Mouse (Mus musculus) heart, embryonic 10.5 days (tissue): ENCODE results near the gene Gse1. TPM values are rescaled to one million over a fixed set of nuclear protein-coding genes. Genes with fewer than 3 reads are reported as not detected.

Experiments used
- DNase-seq: peaks from one replicate; pipeline ENCODE4 v3.0.0-alpha.2; 2017; ENCODE audit warnings: low spot score
- H3K27ac ChIP-seq: fragments of 300-500 bp; sonication (generic); 2 replicates; pipeline ENCODE4 v1.5.1; 2016; ENCODE audit warnings: mild to moderate bottlenecking
- H3K27me3 ChIP-seq: fragments of 300-500 bp; sonication (generic); 2 replicates; pipeline ENCODE4 v1.6.1; 2016; ENCODE audit warnings: mild to moderate bottlenecking; ENCODE audit not compliant: poor library complexity, insufficient read depth, severe bottlenecking
- H3K36me3 ChIP-seq: fragments of 300-500 bp; sonication (generic); 2 replicates; pipeline ENCODE4 v1.6.1; 2016; ENCODE audit warnings: mild to moderate bottlenecking, moderate library complexity
- H3K4me1 ChIP-seq: fragments of 300-500 bp; sonication (generic); 2 replicates; pipeline ENCODE4 v1.6.1; 2016; ENCODE audit warnings: mild to moderate bottlenecking
- H3K4me3 ChIP-seq: fragments of 300-500 bp; sonication (generic); 2 replicates; pipeline ENCODE4 v1.5.1; 2016; ENCODE audit warnings: mild to moderate bottlenecking, moderate library complexity
- H3K9me3 ChIP-seq: fragments of 300-500 bp; sonication (generic); 2 replicates; pipeline ENCODE4 v1.6.1; 2016; ENCODE audit warnings: mild to moderate bottlenecking, moderate library complexity
- WGBS: fragments of 180-500 bp; shearing (Covaris S2); methylation state at CpG from one replicate; pipeline ENCODE4 v1.1.7; 2016; 5-methylcytosine and 5-hydroxymethylcytosine counted together
- polyA plus RNA-seq: library from polyadenylated mRNA; unstranded; fragments of >200 nt; fragmentation: Nextera tagmentation; extraction: Ambion mirVana; gene quantifications from 2 replicates; pipeline ENCODE4 v1.2.1, GENCODE M21; 2016

Gene Gse1
- polyA plus RNA-seq, 1 experiment from 2014 or later = 13.7 TPM

- Histone ChIP-seq H3K4me1 (peaks cover 91% of the 10 kb centered on the region), H3K4me3 (no peak overlapping the region; the same call in 1 of the 2 replicates), H3K9me3 (no peaks in the 10 kb centered on the region), H3K36me3 (no peaks in the 10 kb centered on the region), H3K27ac (peak overlapping the region; percentile 87), H3K27me3 (peaks cover 5% of the 10 kb centered on the region; the same call in 1 of the 2 replicates)
- 38% methylated on average over 21 of the region's 21 CpGs for WGBS
- peak; percentile 93 for DNase-seq
Measured at GRCm38 (mm10) chr8:120288122-120288908, 60.1 kb downstream of the Gse1 start.

- 73% methylated on average over 7 of the region's 7 CpGs for WGBS
- Histone ChIP-seq H3K27me3 (no peaks in the 10 kb centered on the region), H3K4me3 (no peak overlapping the region), H3K4me1 (peaks cover 91% of the 10 kb centered on the region), H3K27ac (peak overlapping the region; percentile 87), H3K9me3 (no peaks in the 10 kb centered on the region), H3K36me3 (no peaks in the 10 kb centered on the region)
- DNase-seq = no peak
Measured at GRCm38 (mm10) chr8:120289191-120289590, 60.9 kb downstream of the Gse1 start.

GRCm38 (mm10) chr8:120289698-120290181 lies 61.5 kb downstream of the Gse1 start:
- Histone ChIP-seq H3K9me3 (no peaks in the 10 kb centered on the region), H3K4me1 (peaks cover 91% of the 10 kb centered on the region), H3K27ac (peak overlapping the region; percentile 87), H3K27me3 (no peaks in the 10 kb centered on the region), H3K4me3 (0 out of 2 replicates have a peak overlapping the region, but pooled peaks have one; percentile 25), H3K36me3 (no peaks in the 10 kb centered on the region)
- peak; percentile 92 for DNase-seq
- 18% methylated on average over 10 of the region's 10 CpGs for WGBS

GRCm38 (mm10) chr8:120290614-120291013 lies 62.4 kb downstream of the Gse1 start:
- DNase-seq = no peak
- Histone ChIP-seq H3K4me3 (no peak overlapping the region), H3K27ac (peak overlapping the region; percentile 87), H3K36me3 (no peaks in the 10 kb centered on the region), H3K9me3 (no peaks in the 10 kb centered on the region), H3K27me3 (no peaks in the 10 kb centered on the region), H3K4me1 (peaks cover 91% of the 10 kb centered on the region)
- 69% methylated on average over 15 of the region's 15 CpGs for WGBS

- H3K4me1 ChIP-seq = peaks cover 91% of the 10 kb centered on the region
- peak overlapping the region; percentile 87 for H3K27ac ChIP-seq
- H3K4me3 ChIP-seq = peak overlapping the region; percentile 24; the same call in 1 of the 2 replicates
- no peaks in the 10 kb centered on the region for H3K36me3 ChIP-seq
- no peak for DNase-seq
- H3K27me3 ChIP-seq = no peaks in the 10 kb centered on the region
- H3K9me3 ChIP-seq = no peaks in the 10 kb centered on the region
- 83% methylated on average over 9 of the region's 9 CpGs for WGBS
Measured at GRCm38 (mm10) chr8:120291650-120292049, 63.4 kb downstream of the Gse1 start.

- Histone ChIP-seq H3K27me3 (no peaks in the 10 kb centered on the region), H3K4me1 (peaks cover 98% of the 10 kb centered on the region), H3K4me3 (peak overlapping the region; percentile 24), H3K9me3 (no peaks in the 10 kb centered on the region), H3K36me3 (no peaks in the 10 kb centered on the region), H3K27ac (peak overlapping the region; percentile 87)
- WGBS = 68% methylated on average over 8 of the region's 8 CpGs
- no peak for DNase-seq
Measured at GRCm38 (mm10) chr8:120292316-120293107, 64.3 kb downstream of the Gse1 start.

GRCm38 (mm10) chr8:120293421-120294357 lies 65.4 kb downstream of the Gse1 start:
- DNase-seq = peak; percentile 96
- Histone ChIP-seq H3K9me3 (no peaks in the 10 kb centered on the region), H3K4me3 (peak overlapping the region; percentile 24), H3K27me3 (no peaks in the 10 kb centered on the region), H3K27ac (peak overlapping the region; percentile 87), H3K4me1 (peaks cover 96% of the 10 kb centered on the region), H3K36me3 (no peaks in the 10 kb centered on the region)
- 18% methylated on average over 18 of the region's 18 CpGs for WGBS

- Histone ChIP-seq H3K36me3 (no peaks in the 10 kb centered on the region), H3K4me3 (peak overlapping the region; percentile 40)
Measured at GRCm38 (mm10) chr8:120294982-120295870, 67.0 kb downstream of the Gse1 start.

GRCm38 (mm10) chr8:120297000-120297399 lies 68.7 kb downstream of the Gse1 start:
- no peaks in the 10 kb centered on the region for H3K9me3 ChIP-seq
- no peaks in the 10 kb centered on the region; the same call in 1 of the 2 replicates for H3K27me3 ChIP-seq
- peak overlapping the region; percentile 87 for H3K27ac ChIP-seq
- 29% methylated on average over 5 of the region's 5 CpGs for WGBS
- no peak overlapping the region for H3K4me3 ChIP-seq
- H3K4me1 ChIP-seq = peaks cover 84% of the 10 kb centered on the region
- no peak for DNase-seq
- H3K36me3 ChIP-seq = no peaks in the 10 kb centered on the region

More at GRCm38 (mm10) chr8:120294982-120295870, 67.0 kb downstream of the Gse1 start:
- Histone ChIP-seq H3K9me3 (no peaks in the 10 kb centered on the region), H3K27me3 (no peaks in the 10 kb centered on the region; the same call in 1 of the 2 replicates), H3K27ac (peak overlapping the region; percentile 87), H3K4me1 (peaks cover 89% of the 10 kb centered on the region)
- peak; percentile 91 for DNase-seq
- WGBS = 20% methylated on average over 16 of the region's 17 CpGs

- H3K4me1 ChIP-seq = peaks cover 73% of the 10 kb centered on the region
- peak overlapping the region; percentile 48 for H3K27ac ChIP-seq
- no peaks in the 10 kb centered on the region for H3K9me3 ChIP-seq
- 54% methylated on average over 22 of the region's 22 CpGs for WGBS
- peaks cover 2% of the 10 kb centered on the region for H3K27me3 ChIP-seq
- H3K36me3 ChIP-seq = no peaks in the 10 kb centered on the region
- H3K4me3 ChIP-seq = no peak overlapping the region
- no peak for DNase-seq
Measured at GRCm38 (mm10) chr8:120298601-120299532, 70.6 kb downstream of the Gse1 start.
